Mouse (Mus musculus) heart, adult 10 weeks (tissue): ENCODE results near the gene Fcer2a. TPM values are rescaled to one million over a fixed set of nuclear protein-coding genes. Genes with fewer than 3 reads are reported as not detected.

Experiments used
- polyA plus RNA-seq: library from polyadenylated mRNA; stranded (reverse); fragments of 350-450 nt; fragmentation: Illumina TruSeq; extraction: RNeasy Lipid Tissue Mini Kit (QIAGEN cat#74804); gene quantifications from one replicate; pipeline ENCODE4 v1.2.3, GENCODE M21; 2014; ENCODE audit warnings: low read depth, low replicate concordance

Gene Fcer2a
- 0.73 TPM for polyA plus RNA-seq

GRCm38 (mm10) chr8:3694121-3694520 is at the start of gene Fcer2a:
TSS of gene Fcer2a (minus strand) at chr8:3694175.

DNA sequence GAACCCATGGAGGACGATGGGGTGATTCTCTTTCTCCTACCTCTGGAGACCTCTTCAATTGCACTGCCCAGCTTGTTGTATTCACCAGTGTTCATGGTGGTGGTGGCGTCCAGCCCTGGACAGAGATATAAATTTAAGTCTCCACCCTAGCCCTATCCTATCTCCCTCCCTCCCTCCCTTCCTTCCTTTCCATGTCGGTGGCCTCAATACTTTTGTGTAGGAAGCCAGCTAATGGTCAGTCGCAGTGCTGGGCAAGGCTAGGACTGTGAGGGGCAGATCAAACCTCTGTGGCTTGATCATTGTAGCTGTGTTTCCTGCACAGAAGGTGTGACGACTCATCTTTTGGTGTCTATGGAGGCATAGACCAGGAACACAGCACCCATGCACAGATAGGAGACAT is 26.6 kb upstream of the Fcer2a start, which contains the start of gene Clec4g:
TSS of gene Clec4g (minus strand) at position 101 of the 400 bp plus-strand sequence.

DNA sequence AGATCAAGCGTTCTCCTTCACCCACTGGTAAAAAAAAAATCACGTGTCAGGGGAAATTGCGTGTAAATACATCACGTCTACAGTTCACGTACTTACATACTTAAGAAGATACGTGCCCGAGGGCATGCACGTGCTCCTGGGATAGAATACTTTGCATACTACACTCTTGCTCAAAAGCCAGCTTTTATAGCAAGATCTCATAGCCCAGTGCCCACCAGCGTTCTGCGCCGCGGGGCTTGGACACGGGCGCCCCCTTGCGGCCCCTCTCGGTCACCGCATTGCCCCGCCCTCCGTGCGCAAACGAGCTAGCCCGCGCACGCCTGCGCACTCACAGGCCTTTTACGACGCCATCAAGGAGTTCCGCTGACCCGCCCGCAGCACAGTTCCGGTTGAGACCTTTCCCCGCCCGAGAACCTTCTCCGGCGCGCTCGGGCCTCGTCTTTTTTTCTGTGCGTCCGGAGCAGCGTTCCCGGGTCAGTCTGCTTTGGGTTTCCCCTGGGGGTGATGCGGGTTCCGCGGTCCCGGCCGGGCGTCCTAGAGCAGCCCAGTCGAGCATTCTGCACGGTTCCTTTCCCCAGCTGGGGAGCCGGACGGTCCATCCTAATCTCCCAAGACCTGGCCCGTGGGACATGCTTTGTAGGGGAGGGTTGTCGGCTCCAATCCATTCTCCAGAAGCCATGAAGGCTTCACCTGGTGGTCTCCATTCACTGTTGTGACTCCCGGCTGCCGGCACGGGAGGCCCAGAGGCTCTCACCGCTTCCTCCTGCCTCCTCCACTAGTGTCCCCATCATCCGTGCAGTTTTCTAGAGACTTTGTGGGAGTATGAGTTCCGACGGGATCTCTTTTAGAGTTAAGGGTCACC is 17.6 kb downstream of the Fcer2a start, which contains the start of gene Trappc5:
TSS of gene Trappc5 (plus strand) at position 169 of the 862 bp plus-strand sequence.

DNA sequence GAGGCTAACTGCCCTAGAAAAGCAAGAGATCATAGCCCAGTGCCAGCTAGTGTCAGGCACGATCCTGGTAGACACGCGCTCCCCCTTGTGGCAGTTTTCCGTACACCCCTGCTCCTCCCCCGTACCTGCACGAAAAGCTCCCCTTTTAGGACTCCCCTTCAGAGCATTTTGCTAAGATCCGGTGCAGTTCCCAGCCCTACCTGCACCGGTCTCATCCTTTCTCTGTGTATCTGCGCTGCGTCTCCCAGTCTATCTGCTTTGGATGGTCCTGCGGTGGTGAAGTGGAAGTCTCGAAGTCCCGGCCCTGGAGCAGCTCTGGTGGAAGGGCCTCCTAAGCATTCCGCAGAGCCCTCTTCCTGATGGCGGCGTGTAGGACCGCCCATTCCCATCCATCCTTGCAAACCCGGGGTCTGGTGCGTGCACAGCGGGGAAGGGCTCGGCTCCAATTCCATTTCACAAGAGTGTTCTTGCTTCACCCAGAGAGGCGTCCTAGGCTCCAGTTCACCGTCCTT is 21.9 kb downstream of the Fcer2a start, which contains the start of gene Fcor:
TSS of gene Fcor (minus strand) at position 383 of the 512 bp plus-strand sequence.

DNA sequence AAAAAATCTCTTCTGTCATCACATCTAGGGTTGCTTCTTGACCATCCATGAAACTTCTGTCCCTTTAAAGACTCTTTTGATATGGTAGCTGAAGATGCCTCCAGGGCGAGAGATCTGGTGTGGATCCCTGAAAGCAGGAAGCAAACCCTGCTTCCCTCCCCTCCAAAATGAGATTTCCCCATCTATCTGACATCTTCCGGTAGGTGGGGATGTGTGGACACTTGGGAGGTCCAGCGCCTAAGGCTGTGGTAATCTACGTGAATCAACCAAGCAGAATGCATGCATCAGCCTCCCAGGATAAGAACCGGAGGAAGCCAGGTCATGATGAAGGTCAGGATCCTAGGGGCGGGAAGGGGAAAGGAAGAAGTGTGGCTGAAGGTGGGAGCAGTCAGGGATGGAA is 28.5 kb downstream of the Fcer2a start, which contains the start of gene Mcemp1:
TSS of gene Mcemp1 (plus strand) at position 248 of the 400 bp plus-strand sequence.

DNA sequence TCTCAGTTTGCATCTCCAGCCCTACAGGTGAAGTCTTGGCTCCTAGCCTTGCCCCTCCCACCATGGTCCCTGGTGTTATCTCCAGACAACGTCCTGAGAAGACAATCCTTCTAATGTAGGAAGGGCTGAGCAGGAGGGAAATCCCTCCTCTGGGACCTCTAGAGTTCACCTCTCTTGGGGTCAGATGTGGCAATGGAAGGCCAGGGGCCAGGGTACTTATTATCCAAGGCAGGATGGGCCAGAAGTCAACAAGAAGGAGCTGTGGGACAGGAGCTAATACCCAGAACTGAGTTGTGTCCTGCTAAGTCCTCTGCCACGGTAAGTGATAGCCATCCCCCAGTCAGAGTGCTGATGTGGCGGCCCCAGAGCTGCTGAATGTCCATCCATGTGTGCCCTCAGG is 38.4 kb downstream of the Fcer2a start, which contains the start of gene Retn:
TSS of gene Retn (plus strand) at position 245 of the 400 bp plus-strand sequence.

Other genes starting within 250 kb of the Fcer2a start
- 3.0 TPM for gene Pex11g, start 226.5 kb downstream of the Fcer2a start, polyA plus RNA-seq
- not detected for gene Tex45, start 223.3 kb downstream of the Fcer2a start, polyA plus RNA-seq
- 28.6 TPM for gene Zfp358, start 201.0 kb downstream of the Fcer2a start, polyA plus RNA-seq
- gene Mcoln1, start 193.7 kb downstream of the Fcer2a start, polyA plus RNA-seq: 39.1 TPM
- 19.1 TPM for gene Pnpla6, start 178.8 kb downstream of the Fcer2a start, polyA plus RNA-seq
- gene C330021F23Rik, start 126.2 kb downstream of the Fcer2a start, polyA plus RNA-seq: not detected
- gene Camsap3, start 106.9 kb downstream of the Fcer2a start, polyA plus RNA-seq: 1.6 TPM
- 16.1 TPM for gene Xab2, start 72.9 kb downstream of the Fcer2a start, polyA plus RNA-seq
- 38.0 TPM for gene Pet100, start 72.6 kb downstream of the Fcer2a start, polyA plus RNA-seq
- gene Pcp2, start 68.6 kb downstream of the Fcer2a start, polyA plus RNA-seq: not detected
- 9.3 TPM for gene Stxbp2, start 63.2 kb downstream of the Fcer2a start, polyA plus RNA-seq
- gene Retn, start 38.4 kb downstream of the Fcer2a start, polyA plus RNA-seq: 5.4 TPM
- gene Mcemp1, start 28.4 kb downstream of the Fcer2a start, polyA plus RNA-seq: not detected
- 5.2 TPM for gene Fcor, start 21.8 kb downstream of the Fcer2a start, polyA plus RNA-seq
- 24.2 TPM for gene Trappc5, start 17.9 kb downstream of the Fcer2a start, polyA plus RNA-seq
- 0.99 TPM for gene Clec4g, start 26.5 kb upstream of the Fcer2a start, polyA plus RNA-seq
- 0.76 TPM for gene Cd209a, start 54.8 kb upstream of the Fcer2a start, polyA plus RNA-seq
- gene Cd209e, start 160.1 kb upstream of the Fcer2a start, polyA plus RNA-seq: not detected
- not detected for gene Cd209d, start 184.4 kb upstream of the Fcer2a start, polyA plus RNA-seq
- 0.52 TPM for gene Cd209b, start 232.7 kb upstream of the Fcer2a start, polyA plus RNA-seq